34 mouse cellular contexts compared by ENCODE assay signal in genomic region chr9:98487273-98487672, GRCm38 (mm10). TPM values are rescaled to one million over a fixed set of nuclear protein-coding genes. Genes with fewer than 3 reads are reported as not detected.
DNase-seq lines count a peak whose midpoint lies in the region; ATAC-seq and TF ChIP-seq lines count a peak whose summit lies in the region.
"Had no signal": no experiment of that assay in that cellular context is flagged by ENCODE, and none has a peak within 500 bp of the region (broad histone marks: within the 10 kb centered on the region; RNA-seq: fewer than 3 reads in every experiment).

No protein-coding gene starts in this region.

- H3K9ac ChIP-seq in kidney, embryonic 16.5 days (replicated peaks; ENCODE audit: low read length): no peak overlapping the region
- no peak overlapping the region for H3K9ac ChIP-seq in lung, embryonic 16.5 days (ENCODE audit: low read length)
- H3K9ac ChIP-seq: embryonic facial prominence, embryonic 13.5 days; forebrain, embryonic 12.5 days; heart, embryonic 15.5 days; hindbrain, embryonic 14.5 days; limb, embryonic 15.5 days; liver, embryonic 15.5 days; neural tube, embryonic 12.5 days had no signal

- H3K27me3 ChIP-seq in kidney, embryonic 16.5 days (ENCODE audit: insufficient read depth, low read length): no peaks in the 10 kb centered on the region
- H3K27me3 ChIP-seq in lung, embryonic 16.5 days (ENCODE audit: control insufficient read depth, insufficient read depth, low read depth, low read length): no peaks in the 10 kb centered on the region
- H3K27me3 ChIP-seq: CH12.LX; embryonic facial prominence, embryonic 13.5 days; forebrain, embryonic 12.5 days; heart, embryonic 15.5 days; liver, embryonic 15.5 days; neural tube, embryonic 12.5 days; Patski had no signal

- 63% methylated on average over 6 of the region's 6 CpGs for WGBS in kidney, embryonic 16.5 days
- 36% methylated on average over 6 of the region's 6 CpGs for WGBS in lung, embryonic 16.5 days

- no peak overlapping the region for H3K4me3 ChIP-seq in kidney, embryonic 16.5 days (ENCODE audit: low read length)
- no peak overlapping the region for H3K4me3 ChIP-seq in lung, embryonic 16.5 days (ENCODE audit: low read length)
- no peak overlapping the region for H3K4me3 ChIP-seq in left cerebral cortex, adult 2 months
- H3K4me3 ChIP-seq: embryonic facial prominence, embryonic 13.5 days; erythroblast, embryonic 14.5 days; forebrain, embryonic 12.5 days; heart, adult 2 months; heart, embryonic 15.5 days; limb, embryonic 15.5 days; liver, embryonic 15.5 days; neural tube, embryonic 12.5 days had no signal

- intact Hi-C loops in left cerebral cortex, adult 2 months (cut with DNase I): no loop called here

- H3K4me1 ChIP-seq in kidney, embryonic 16.5 days (ENCODE audit: insufficient read depth, low read length): no peaks in the 10 kb centered on the region
- peaks cover 17% of the 10 kb centered on the region for H3K4me1 ChIP-seq in lung, embryonic 16.5 days (replicated peaks; ENCODE audit: control insufficient read depth, insufficient read depth, low read length)
- H3K4me1 ChIP-seq: forebrain, embryonic 12.5 days; limb, embryonic 15.5 days had no signal

- H3K27ac ChIP-seq in kidney, embryonic 16.5 days (ENCODE audit: low read length): no peak overlapping the region
- H3K27ac ChIP-seq in lung, embryonic 16.5 days (ENCODE audit: low read length): peak overlapping the region; percentile 76
- no peak overlapping the region for H3K27ac ChIP-seq in left cerebral cortex, adult 2 months
- H3K27ac ChIP-seq: embryonic facial prominence, embryonic 13.5 days; forebrain, embryonic 12.5 days; heart, adult 2 months; heart, embryonic 15.5 days; hindbrain, embryonic 14.5 days; kidney, postnatal 0 days; limb, embryonic 15.5 days; liver, embryonic 15.5 days; neural tube, embryonic 12.5 days had no signal

- peak; percentile 6 for DNase-seq in kidney, adult 9 months
- DNase-seq in lung, adult 18-20 months: peak; percentile 60 to 72
- DNase-seq in lung, postnatal 4 days: peak; percentile 78 to 84
- no peak for DNase-seq in left cerebral cortex, adult 2 months (ENCODE audit: extremely low spot score in 1 of 2, low spot score in 2 of 2)
- no peak for DNase-seq in cerebellum, postnatal 25 days
- DNase-seq: B cell, adult 2 months; cerebellum, adult 18-20 months; cerebellum, postnatal 14 days; embryo, embryonic 11 days; gastrocnemius, postnatal 25 days; heart, postnatal 36 days; layer of hippocampus, adult 9-11 months; left cerebral cortex, postnatal 4 days; midbrain, embryonic 14.5 days; thymus, postnatal 14 days had no signal

- ATAC-seq in kidney, embryonic 16.5 days (ENCODE audit: low FRiP score, low TSS enrichment): no peak
- peak; percentile 90 for ATAC-seq in lung, embryonic 16.5 days (ENCODE audit: low read depth)
- ATAC-seq: inflammation-experienced regulatory T-cells, adult 6 months; Patski had no signal

- H3K9me3 ChIP-seq in kidney, embryonic 16.5 days (ENCODE audit: low read length): no peaks in the 10 kb centered on the region
- no peaks in the 10 kb centered on the region for H3K9me3 ChIP-seq in lung, embryonic 16.5 days (ENCODE audit: control insufficient read depth, low read length)
- H3K9me3 ChIP-seq: embryonic facial prominence, embryonic 13.5 days; forebrain, embryonic 12.5 days; G1E; heart, embryonic 15.5 days; limb, embryonic 15.5 days; liver, embryonic 15.5 days; neural tube, embryonic 12.5 days had no signal

- TF ChIP-seq CTCF in left cerebral cortex, adult 2 months (IDR thresholded peaks at IDR 0.05): no peak

- H3K36me3 ChIP-seq in kidney, embryonic 16.5 days (ENCODE audit: insufficient read depth, low read length): no peaks in the 10 kb centered on the region
- no peaks in the 10 kb centered on the region for H3K36me3 ChIP-seq in lung, embryonic 16.5 days (ENCODE audit: control insufficient read depth, insufficient read depth, low read length)
- H3K36me3 ChIP-seq: embryonic facial prominence, embryonic 13.5 days; forebrain, embryonic 12.5 days; G1E; heart, embryonic 15.5 days; limb, embryonic 15.5 days; liver, embryonic 15.5 days; neural tube, embryonic 12.5 days had no signal

- no peak overlapping the region for H3K4me2 ChIP-seq in kidney, embryonic 16.5 days (replicated peaks; ENCODE audit: low read depth, low read length)
- H3K4me2 ChIP-seq in lung, embryonic 16.5 days (ENCODE audit: low read depth, low read length): no peak overlapping the region
- H3K4me2 ChIP-seq: embryonic facial prominence, embryonic 13.5 days; forebrain, embryonic 12.5 days; heart, embryonic 15.5 days; hindbrain, embryonic 14.5 days; limb, embryonic 15.5 days; liver, embryonic 15.5 days; neural tube, embryonic 12.5 days had no signal

RNA-seq across cellular contexts. Expression of gene Rbp2, which starts 1.4 kb away (rescaled TPM):
- polyA plus RNA-seq in kidney, embryonic 16.5 days (2015; fragmentation: Nextera tagmentation; extraction: Ambion mirVana): 0.59 TPM in 1 of 2 replicates, not detected in the other
- 1.5 and 2.2 TPM in 2 replicates for polyA plus RNA-seq in lung, embryonic 16.5 days (2015; fragmentation: Nextera tagmentation; extraction: Ambion mirVana)
- total RNA-seq in left cerebral cortex, adult 2 months (2021): not detected
- total RNA-seq: adrenal gland, adult 18-20 months; G1E; gastrocnemius, postnatal 25 days; heart, postnatal 36 days; left cerebral cortex, adult 18-20 months; left cerebral cortex, postnatal 4 days; megakaryocyte, adult 5-6 weeks had no signal
- polyA plus RNA-seq: erythroblast, embryonic 14.5 days; forebrain, embryonic 12.5 days; heart, adult 2 months; inflammation-experienced regulatory T-cells, adult 6 months; midbrain, embryonic 14.5 days; Patski had no signal

Comparison
In these comparisons a context has a peak if more than half of its experiments do, and no peak if none do; other contexts are left out.
1. DNase-seq: peak in kidney, adult 9 months (single experiment), lung, adult 18-20 months (2 of 2) and lung, postnatal 4 days (2 of 2); none in left cerebral cortex, adult 2 months (0 of 2) and cerebellum, postnatal 25 days (0 of 2).